Mouse (Mus musculus) layer of hippocampus, postnatal 36 days (tissue): ENCODE data around the gene Pnmal1. TPM values are rescaled to one million over a fixed set of nuclear protein-coding genes. Genes with fewer than 3 reads are reported as not detected.
"Not testable (repeated sequence)": the region's sequence is repeated elsewhere in the genome, so short reads cannot be mapped to it uniquely, and the experiment has no call there.

Source experiments
- DNase-seq, 2 experiments: peaks; one replicate each; pipeline ENCODE4 v3.0.0; 2022
- total RNA-seq, 2 experiments: library from RNA; stranded (reverse); gene quantifications; 2 replicates each; pipeline ENCODE4 v1.2.3; 2021

Pnmal1 gene
- total RNA-seq, 2 experiments from 2014 or later: 119 to 124 TPM

GRCm38 (mm10) chr7:16950861-16951635, 8.4 kb upstream of the Pnmal1 start:
- peak; percentile 86 to 87 for DNase-seq

- not testable (repeated sequence) for DNase-seq
Observed at GRCm38 (mm10) chr7:16953776-16954175, 5.7 kb upstream of the Pnmal1 start.

GRCm38 (mm10) chr7:16955712-16956111, 3.8 kb upstream of the Pnmal1 start:
- no peak for DNase-seq

GRCm38 (mm10) chr7:16956410-16957265, 2.8 kb upstream of the Pnmal1 start:
- peak; percentile 38 to 60 for DNase-seq

- no peak for DNase-seq
Observed at GRCm38 (mm10) chr7:16961678-16962077, 2.2 kb downstream of the Pnmal1 start.

- DNase-seq: no peak
Observed at GRCm38 (mm10) chr7:16968414-16968813, 8.9 kb downstream of the Pnmal1 start.

- no peak for DNase-seq
Observed at GRCm38 (mm10) chr7:16971160-16971559, 11.7 kb downstream of the Pnmal1 start.

GRCm38 (mm10) chr7:16974018-16974417, 14.5 kb downstream of the Pnmal1 start:
- DNase-seq: no peak

GRCm38 (mm10) chr7:16976298-16976697, 16.8 kb downstream of the Pnmal1 start:
- DNase-seq: no peak

GRCm38 (mm10) chr7:16978173-16978572, 18.7 kb downstream of the Pnmal1 start:
- no peak for DNase-seq

- no peak for DNase-seq
Observed at GRCm38 (mm10) chr7:16978593-16978992, 19.1 kb downstream of the Pnmal1 start.

GRCm38 (mm10) chr7:16980348-16980747, 20.9 kb downstream of the Pnmal1 start:
- DNase-seq: peak; percentile 44 to 56

GRCm38 (mm10) chr7:16982859-16983568, 23.5 kb downstream of the Pnmal1 start, which contains the start of gene Gm42372:
Gene Gm42372, plus strand, starts transcription at chr7:16983086.
- peak; percentile 80 to 86 for DNase-seq

GRCm38 (mm10) chr7:16987541-16988149, 28.2 kb downstream of the Pnmal1 start:
- no peak for DNase-seq

GRCm38 (mm10) chr7:16988405-16988804, 28.9 kb downstream of the Pnmal1 start:
- no peak for DNase-seq

- no peak for DNase-seq
Observed at GRCm38 (mm10) chr7:16990006-16990744, 30.7 kb downstream of the Pnmal1 start.

GRCm38 (mm10) chr7:16991681-16992450, 32.4 kb downstream of the Pnmal1 start:
- DNase-seq: no peak

GRCm38 (mm10) chr7:16992451-16992807, 33.0 kb downstream of the Pnmal1 start, which contains the start of gene Ccdc8:
Gene Ccdc8, plus strand, starts transcription at chr7:16992708.
- no peak for DNase-seq

- no peak for DNase-seq
Observed at GRCm38 (mm10) chr7:16993651-16994399, 34.3 kb downstream of the Pnmal1 start.

- no peak for DNase-seq
Observed at GRCm38 (mm10) chr7:16994400-16994799, 34.9 kb downstream of the Pnmal1 start.
